Mouse (Mus musculus): ENCODE results near the gene Adgrl4. TPM values are rescaled to one million over a fixed set of nuclear protein-coding genes. Genes with fewer than 3 reads are reported as not detected.

The Adgrl4 gene
- polyA plus RNA-seq, 1 experiment from 2014 or later: 4.2 TPM

GRCm38 (mm10) chr3:151558374-151558773 lies 120.7 kb downstream of the Adgrl4 start:
- Histone ChIP-seq H3K9ac (ENCODE audit: low read length) (no peak overlapping the region), H3K9me3 (ENCODE audit: control insufficient read depth, low read length) (no peaks in the 10 kb centered on the region), H3K27me3 (ENCODE audit: control insufficient read depth, insufficient read depth, low read length) (no peaks in the 10 kb centered on the region), H3K4me2 (replicated peaks; ENCODE audit: low read depth) (no peak overlapping the region), H3K4me1 (replicated peaks; ENCODE audit: control insufficient read depth, insufficient read depth) (no peaks in the 10 kb centered on the region), H3K27ac (replicated peaks) (no peak overlapping the region), H3K36me3 (ENCODE audit: control insufficient read depth, insufficient read depth, low read length) (no peaks in the 10 kb centered on the region), H3K4me3 (ENCODE audit: low read depth, low read length) (no peak overlapping the region)
- ATAC-seq (ENCODE audit: low FRiP score, low TSS enrichment) (no peak), DNase-seq (ENCODE audit: low spot score) (no peak)
- TF ChIP-seq CTCF (IDR thresholded peaks at IDR 0.05; ENCODE audit: low read depth): no peak
- no peak for TF ChIP-seq EP300 (optimal IDR thresholded peaks at IDR 0.05)
- WGBS: 73% methylated on average over 4 of the region's 4 CpGs

- Histone ChIP-seq H3K36me3 (ENCODE audit: control insufficient read depth, insufficient read depth, low read length) (no peaks in the 10 kb centered on the region), H3K9me3 (ENCODE audit: control insufficient read depth, low read length) (no peaks in the 10 kb centered on the region), H3K27me3 (ENCODE audit: control insufficient read depth, insufficient read depth, low read length) (no peaks in the 10 kb centered on the region), H3K4me2 (replicated peaks; ENCODE audit: low read depth) (no peak overlapping the region), H3K9ac (ENCODE audit: low read length) (no peak overlapping the region), H3K4me3 (ENCODE audit: low read depth, low read length) (no peak overlapping the region), H3K27ac (replicated peaks) (no peak overlapping the region), H3K4me1 (replicated peaks; ENCODE audit: control insufficient read depth, insufficient read depth) (no peaks in the 10 kb centered on the region)
- WGBS: 40% methylated on average over 16 of the region's 16 CpGs
- ATAC-seq (ENCODE audit: low FRiP score, low TSS enrichment) (no peak), DNase-seq (ENCODE audit: low spot score) (no peak)
- TF ChIP-seq CTCF (IDR thresholded peaks at IDR 0.05; ENCODE audit: low read depth) (no peak), EP300 (optimal IDR thresholded peaks at IDR 0.05) (no peak)
Measured at GRCm38 (mm10) chr3:151565664-151566621, 128.3 kb downstream of the Adgrl4 start.

GRCm38 (mm10) chr3:151566629-151567028 lies 128.9 kb downstream of the Adgrl4 start:
- Histone ChIP-seq H3K27ac (replicated peaks) (no peak overlapping the region), H3K9ac (ENCODE audit: low read length) (no peak overlapping the region), H3K9me3 (ENCODE audit: control insufficient read depth, low read length) (no peaks in the 10 kb centered on the region), H3K27me3 (ENCODE audit: control insufficient read depth, insufficient read depth, low read length) (no peaks in the 10 kb centered on the region), H3K4me1 (replicated peaks; ENCODE audit: control insufficient read depth, insufficient read depth) (no peaks in the 10 kb centered on the region), H3K4me2 (replicated peaks; ENCODE audit: low read depth) (no peak overlapping the region), H3K36me3 (ENCODE audit: control insufficient read depth, insufficient read depth, low read length) (no peaks in the 10 kb centered on the region), H3K4me3 (ENCODE audit: low read depth, low read length) (no peak overlapping the region)
- WGBS: 44% methylated on average over 5 of the region's 5 CpGs
- no peak for ATAC-seq (ENCODE audit: low FRiP score, low TSS enrichment)
- TF ChIP-seq EP300 (optimal IDR thresholded peaks at IDR 0.05) (no peak), CTCF (IDR thresholded peaks at IDR 0.05; ENCODE audit: low read depth) (peak; percentile 76)
- DNase-seq (ENCODE audit: low spot score): no peak

GRCm38 (mm10) chr3:151567541-151567940 lies 129.9 kb downstream of the Adgrl4 start:
- TF ChIP-seq EP300 (optimal IDR thresholded peaks at IDR 0.05) (no peak), CTCF (IDR thresholded peaks at IDR 0.05; ENCODE audit: low read depth) (no peak)
- 48% methylated on average over 3 of the region's 3 CpGs for WGBS
- ATAC-seq (ENCODE audit: low FRiP score, low TSS enrichment): no peak

DNA sequence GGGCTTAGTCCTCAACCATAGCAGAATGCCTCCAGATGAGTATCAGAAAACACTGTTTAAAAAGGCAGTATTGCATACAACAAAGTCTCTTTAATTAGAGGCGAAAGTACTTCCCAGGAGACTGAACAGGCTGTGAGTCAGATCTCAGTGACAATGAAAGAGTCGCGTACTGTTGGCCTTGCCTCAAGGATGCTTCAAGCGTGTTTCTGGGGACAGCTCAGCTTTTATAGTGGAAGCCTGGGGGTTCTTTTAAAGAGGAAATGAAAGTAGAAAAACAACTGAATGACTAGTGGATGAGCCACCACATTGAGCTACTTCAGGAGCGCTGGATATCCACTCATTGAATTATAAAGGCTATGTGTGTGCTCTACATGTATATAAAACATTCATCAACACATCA lies 134.4 kb downstream of the Adgrl4 start:
- no peak for ATAC-seq (ENCODE audit: low FRiP score, low TSS enrichment)

More at GRCm38 (mm10) chr3:151567541-151567940, 129.9 kb downstream of the Adgrl4 start:
- H3K9ac ChIP-seq (ENCODE audit: low read length): no peak overlapping the region
- H3K27ac ChIP-seq (replicated peaks): no peak overlapping the region
- no peak for DNase-seq (ENCODE audit: low spot score)
- H3K4me2 ChIP-seq (replicated peaks; ENCODE audit: low read depth): no peak overlapping the region
- H3K36me3 ChIP-seq (ENCODE audit: control insufficient read depth, insufficient read depth, low read length): no peaks in the 10 kb centered on the region
- no peaks in the 10 kb centered on the region for H3K9me3 ChIP-seq (ENCODE audit: control insufficient read depth, low read length)
- H3K4me3 ChIP-seq (ENCODE audit: low read depth, low read length): no peak overlapping the region
- no peaks in the 10 kb centered on the region for H3K4me1 ChIP-seq (replicated peaks; ENCODE audit: control insufficient read depth, insufficient read depth)
- no peaks in the 10 kb centered on the region for H3K27me3 ChIP-seq (ENCODE audit: control insufficient read depth, insufficient read depth, low read length)

GRCm38 (mm10) chr3:151575292-151575691 lies 137.6 kb downstream of the Adgrl4 start:
- DNase-seq (ENCODE audit: low spot score) (no peak), ATAC-seq (ENCODE audit: low FRiP score, low TSS enrichment) (no peak)
- H3K9ac ChIP-seq (ENCODE audit: low read length): no peak overlapping the region
- H3K9me3 ChIP-seq (ENCODE audit: control insufficient read depth, low read length): no peaks in the 10 kb centered on the region
- WGBS: 76% methylated on average over 7 of the region's 7 CpGs
- TF ChIP-seq EP300 (optimal IDR thresholded peaks at IDR 0.05): no peak
- no peak for TF ChIP-seq CTCF (IDR thresholded peaks at IDR 0.05; ENCODE audit: low read depth)
- H3K4me1 ChIP-seq (replicated peaks; ENCODE audit: control insufficient read depth, insufficient read depth): no peaks in the 10 kb centered on the region
- no peaks in the 10 kb centered on the region for H3K27me3 ChIP-seq (ENCODE audit: control insufficient read depth, insufficient read depth, low read length)
- no peak overlapping the region for H3K27ac ChIP-seq (replicated peaks)
- no peak overlapping the region for H3K4me2 ChIP-seq (replicated peaks; ENCODE audit: low read depth)
- H3K4me3 ChIP-seq (ENCODE audit: low read depth, low read length): no peak overlapping the region
- H3K36me3 ChIP-seq (ENCODE audit: control insufficient read depth, insufficient read depth, low read length): no peaks in the 10 kb centered on the region

More for the DNA sequence above, 134.4 kb downstream of the Adgrl4 start:
- Histone ChIP-seq H3K9ac (ENCODE audit: low read length) (no peak overlapping the region), H3K4me1 (replicated peaks; ENCODE audit: control insufficient read depth, insufficient read depth) (no peaks in the 10 kb centered on the region), H3K27me3 (ENCODE audit: control insufficient read depth, insufficient read depth, low read length) (no peaks in the 10 kb centered on the region), H3K4me2 (replicated peaks; ENCODE audit: low read depth) (no peak overlapping the region), H3K9me3 (ENCODE audit: control insufficient read depth, low read length) (no peaks in the 10 kb centered on the region), H3K36me3 (ENCODE audit: control insufficient read depth, insufficient read depth, low read length) (no peaks in the 10 kb centered on the region), H3K4me3 (ENCODE audit: low read depth, low read length) (no peak overlapping the region), H3K27ac (replicated peaks) (no peak overlapping the region)
- DNase-seq (ENCODE audit: low spot score): no peak
- TF ChIP-seq CTCF (IDR thresholded peaks at IDR 0.05; ENCODE audit: low read depth) (no peak), EP300 (optimal IDR thresholded peaks at IDR 0.05) (no peak)
- 79% methylated on average over 5 of the region's 5 CpGs for WGBS
